Mouse (Mus musculus): ENCODE measurements at regions not wholly inside any gene's neighbourhood (a gene's known extent, or its start where the extent isn't known, plus 50 kb on each side); places are given as distances from the start of the nearest gene placed in this dataset.
A peak's percentile ranks its signal among the peaks of the same experiment; 100 is the strongest.

GRCm38 (mm10) chr19:56102454-56103080 is 184.4 kb upstream of the Habp2 start:
- DNase-seq (ENCODE audit: low read depth, low spot score), result no peak

- no peak for DNase-seq (ENCODE audit: low read depth, low spot score)
Observed at GRCm38 (mm10) chr19:56105073-56105451, 181.9 kb upstream of the Habp2 start.

- no peak for DNase-seq (ENCODE audit: low read depth, low spot score)
Observed at GRCm38 (mm10) chr19:56105452-56106091, 181.4 kb upstream of the Habp2 start.

- no peak for DNase-seq (ENCODE audit: low read depth, low spot score)
Observed at GRCm38 (mm10) chr19:56108796-56109195, 178.1 kb upstream of the Habp2 start.

GRCm38 (mm10) chr19:56115552-56116284 is 171.2 kb upstream of the Habp2 start:
- DNase-seq (ENCODE audit: low read depth, low spot score), result no peak

GRCm38 (mm10) chr19:56116285-56116680 is 170.7 kb upstream of the Habp2 start:
- no peak for DNase-seq (ENCODE audit: low read depth, low spot score)

- no peak for DNase-seq (ENCODE audit: low read depth, low spot score)
Observed at GRCm38 (mm10) chr19:56120723-56121122, 166.2 kb upstream of the Habp2 start.

- DNase-seq (ENCODE audit: low read depth, low spot score), result no peak
Observed at GRCm38 (mm10) chr19:56122186-56122585, 164.8 kb upstream of the Habp2 start.

- DNase-seq (ENCODE audit: low read depth, low spot score), result no peak
Observed at GRCm38 (mm10) chr19:56131556-56131955, 155.4 kb upstream of the Habp2 start.

- peak; percentile 23 for DNase-seq (ENCODE audit: low read depth, low spot score)
Observed at GRCm38 (mm10) chr19:56132911-56133562, 153.9 kb upstream of the Habp2 start.

GRCm38 (mm10) chr19:56133565-56133964 is 153.4 kb upstream of the Habp2 start:
- DNase-seq (ENCODE audit: low read depth, low spot score), result no peak

GRCm38 (mm10) chr19:56134081-56134818 is 152.7 kb upstream of the Habp2 start:
- DNase-seq (ENCODE audit: low read depth, low spot score), result peak; percentile 30

- DNase-seq (ENCODE audit: low read depth, low spot score), result no peak
Observed at GRCm38 (mm10) chr19:56135306-56135928, 151.5 kb upstream of the Habp2 start.

- no peak for DNase-seq (ENCODE audit: low read depth, low spot score)
Observed at GRCm38 (mm10) chr19:56140540-56140939, 146.4 kb upstream of the Habp2 start.

- DNase-seq (ENCODE audit: low read depth, low spot score), result no peak
Observed at GRCm38 (mm10) chr19:56144221-56144620, 142.7 kb upstream of the Habp2 start.

GRCm38 (mm10) chr19:56157120-56157519 is 129.8 kb upstream of the Habp2 start:
- no peak for DNase-seq (ENCODE audit: low read depth, low spot score)

GRCm38 (mm10) chr19:56162156-56162555 is 124.8 kb upstream of the Habp2 start:
- DNase-seq (ENCODE audit: low read depth, low spot score), result no peak

- DNase-seq (ENCODE audit: low read depth, low spot score), result no peak
Observed at GRCm38 (mm10) chr19:56169133-56169997, 117.6 kb upstream of the Habp2 start.

GRCm38 (mm10) chr19:56169998-56170274 is 117.0 kb upstream of the Habp2 start:
- no peak for DNase-seq (ENCODE audit: low read depth, low spot score)

- DNase-seq (ENCODE audit: low read depth, low spot score), result no peak
Observed at GRCm38 (mm10) chr19:56172454-56172853, 114.5 kb upstream of the Habp2 start.

All from R1 (cell line).